Mouse (Mus musculus): ENCODE data around the gene Pitx3. TPM values are rescaled to one million over a fixed set of nuclear protein-coding genes. Genes with fewer than 3 reads are reported as not detected.
"Not testable (repeated sequence)": the region's sequence is repeated elsewhere in the genome, so short reads cannot be mapped to it uniquely, and the experiment has no call there.

Gene Pitx3
- polyA plus RNA-seq, 1 experiment from 2014 or later = 0.24 TPM

GRCm38 (mm10) chr19:46131283-46131682 lies 16.8 kb downstream of the Pitx3 start:
- 10% methylated on average over 7 of the region's 8 CpGs for WGBS
- Histone ChIP-seq H3K27ac (no peak overlapping the region), H3K36me3 (replicated peaks) (no peaks in the 10 kb centered on the region), H3K9me3 (no peaks in the 10 kb centered on the region), H3K27me3 (peaks cover 70% of the 10 kb centered on the region), H3K4me1 (peaks cover 19% of the 10 kb centered on the region), H3K9ac (no peak overlapping the region), H3K4me3 (replicated peaks) (peak overlapping the region; percentile 23; the same call in 1 of the 2 replicates), H3K4me2 (peak overlapping the region; percentile 43)
- ATAC-seq (ENCODE audit: low FRiP score) = no peak

DNA sequence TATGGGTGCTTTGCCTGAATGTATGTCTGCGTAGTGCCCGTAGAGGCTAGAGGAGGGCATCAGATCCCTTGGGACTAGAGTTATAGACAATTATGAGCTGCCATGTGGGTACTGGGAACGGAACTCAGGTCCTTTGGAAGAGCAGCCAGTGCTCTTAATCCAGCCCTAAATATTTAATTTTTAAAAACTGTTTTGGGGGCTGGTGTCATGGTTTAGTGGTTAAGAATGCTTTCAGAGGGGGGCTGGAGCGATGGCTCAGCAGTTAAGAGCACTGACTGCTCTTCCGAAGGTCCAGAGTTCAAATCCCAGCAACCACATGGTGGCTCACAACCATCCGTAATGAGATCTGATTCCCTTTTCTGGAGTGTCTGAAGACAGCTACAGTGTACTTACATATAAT lies 18.4 kb downstream of the Pitx3 start:
- not testable (repeated sequence) for ATAC-seq (ENCODE audit: low FRiP score); H3K36me3 ChIP-seq (replicated peaks)

GRCm38 (mm10) chr19:46126301-46126700 lies 21.8 kb downstream of the Pitx3 start:
- H3K9me3 ChIP-seq = no peaks in the 10 kb centered on the region
- H3K9ac ChIP-seq = no peak overlapping the region
- H3K27ac ChIP-seq = no peak overlapping the region
- no peak for ATAC-seq (ENCODE audit: low FRiP score)
- H3K4me3 ChIP-seq (replicated peaks) = no peak overlapping the region
- H3K27me3 ChIP-seq = peaks cover 24% of the 10 kb centered on the region
- WGBS = 85% methylated on average over 4 of the region's 4 CpGs
- H3K36me3 ChIP-seq (replicated peaks) = no peaks in the 10 kb centered on the region
- no peaks in the 10 kb centered on the region for H3K4me1 ChIP-seq
- no peak overlapping the region for H3K4me2 ChIP-seq

More for the DNA sequence above, 18.4 kb downstream of the Pitx3 start:
- H3K4me3 ChIP-seq (replicated peaks); H3K9ac ChIP-seq; H3K9me3 ChIP-seq; H3K4me2 ChIP-seq; H3K4me1 ChIP-seq; H3K27ac ChIP-seq: not testable (repeated sequence)
- peaks cover 58% of the 10 kb centered on the region for H3K27me3 ChIP-seq
- 70% methylated on average over 6 of the region's 6 CpGs for whole genome bisulfite sequencing

- H3K4me1 ChIP-seq = no peaks in the 10 kb centered on the region
- H3K9me3 ChIP-seq = no peaks in the 10 kb centered on the region
- H3K4me2 ChIP-seq = no peak overlapping the region
- H3K4me3 ChIP-seq (replicated peaks) = no peak overlapping the region
- no peak overlapping the region for H3K27ac ChIP-seq
- H3K9ac ChIP-seq = no peak overlapping the region
- H3K27me3 ChIP-seq = peaks cover 10% of the 10 kb centered on the region
- no peaks in the 10 kb centered on the region for H3K36me3 ChIP-seq (replicated peaks)
- no peak for ATAC-seq (ENCODE audit: low FRiP score)
These were observed 23.5 kb downstream of the Pitx3 start for GRCm38 (mm10) chr19:46124651-46125050.

DNA sequence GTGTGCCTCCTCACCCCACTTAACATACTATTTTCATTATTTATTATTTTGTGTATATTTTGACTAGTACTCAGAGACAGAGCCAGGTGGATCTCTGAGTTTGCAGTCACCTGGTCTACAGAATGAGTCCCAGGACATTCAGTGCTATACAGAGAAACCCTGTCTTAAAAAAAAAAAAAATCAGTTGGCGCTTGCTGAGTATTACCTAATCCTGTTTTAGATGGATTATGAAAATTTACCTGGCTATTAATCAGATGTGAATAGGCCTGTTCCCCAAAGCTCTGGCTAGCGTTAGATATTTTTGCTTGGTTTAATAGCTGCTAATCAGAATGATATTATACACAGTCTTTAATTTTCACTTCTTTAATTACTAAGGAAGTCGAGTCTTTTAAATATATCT lies 24.2 kb downstream of the Pitx3 start:
- Histone ChIP-seq H3K27ac (no peak overlapping the region), H3K4me3 (replicated peaks) (no peak overlapping the region), H3K4me1 (no peaks in the 10 kb centered on the region), H3K9ac (no peak overlapping the region), H3K27me3 (peaks cover 8% of the 10 kb centered on the region), H3K4me2 (no peak overlapping the region), H3K9me3 (no peaks in the 10 kb centered on the region), H3K36me3 (replicated peaks) (no peaks in the 10 kb centered on the region)
- 89% methylated on average over 3 of the region's 3 CpGs for WGBS
- ATAC-seq (ENCODE audit: low FRiP score) = no peak

GRCm38 (mm10) chr19:46120872-46121271 lies 27.3 kb downstream of the Pitx3 start:
- Histone ChIP-seq H3K4me1 (no peaks in the 10 kb centered on the region), H3K27me3 (no peaks in the 10 kb centered on the region; the same call in 1 of the 2 replicates), H3K9me3 (no peaks in the 10 kb centered on the region), H3K4me2 (no peak overlapping the region), H3K36me3 (replicated peaks) (no peaks in the 10 kb centered on the region), H3K9ac (no peak overlapping the region), H3K27ac (no peak overlapping the region), H3K4me3 (replicated peaks) (no peak overlapping the region)
- ATAC-seq (ENCODE audit: low FRiP score) = no peak
- WGBS = 82% methylated on average over 6 of the region's 6 CpGs

DNA sequence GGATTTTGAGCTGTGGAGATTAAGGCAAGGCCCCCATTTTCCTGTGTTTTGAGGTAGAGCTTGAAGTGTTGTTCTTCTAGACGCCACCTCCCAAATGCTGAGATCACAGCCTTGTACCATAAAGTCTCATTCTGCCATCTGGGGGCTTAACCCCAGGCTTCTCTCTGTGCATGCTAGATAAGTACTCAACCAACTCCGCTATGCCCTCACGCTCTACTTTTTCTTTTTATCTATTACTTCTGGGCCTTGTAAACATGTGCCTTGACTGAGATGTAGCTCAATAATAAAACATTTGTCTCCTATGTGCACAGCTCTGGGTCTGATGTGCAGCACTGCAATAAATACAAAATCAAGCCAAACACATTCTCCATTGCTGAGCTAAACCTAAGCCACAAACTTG lies 28.7 kb downstream of the Pitx3 start:
- H3K4me2 ChIP-seq = no peak overlapping the region
- no peak overlapping the region for H3K4me3 ChIP-seq (replicated peaks)
- H3K27ac ChIP-seq = no peak overlapping the region
- H3K27me3 ChIP-seq = no peaks in the 10 kb centered on the region; the same call in 1 of the 2 replicates
- no peak overlapping the region for H3K9ac ChIP-seq
- no peaks in the 10 kb centered on the region for H3K9me3 ChIP-seq
- no peak for ATAC-seq (ENCODE audit: low FRiP score)
- H3K36me3 ChIP-seq (replicated peaks) = no peaks in the 10 kb centered on the region
- H3K4me1 ChIP-seq = no peaks in the 10 kb centered on the region
- WGBS = 88% methylated on average over 3 of the region's 3 CpGs

GRCm38 (mm10) chr19:46114617-46115016 lies 33.5 kb downstream of the Pitx3 start:
- H3K27me3 ChIP-seq = no peaks in the 10 kb centered on the region
- H3K9me3 ChIP-seq = no peaks in the 10 kb centered on the region
- no peak overlapping the region for H3K27ac ChIP-seq
- no peak for ATAC-seq (ENCODE audit: low FRiP score)
- no peak overlapping the region for H3K4me3 ChIP-seq (replicated peaks)
- H3K4me1 ChIP-seq = no peaks in the 10 kb centered on the region
- H3K9ac ChIP-seq = no peak overlapping the region
- H3K4me2 ChIP-seq = no peak overlapping the region
- 66% methylated on average over 4 of the region's 4 CpGs for WGBS
- H3K36me3 ChIP-seq (replicated peaks) = no peaks in the 10 kb centered on the region

DNA sequence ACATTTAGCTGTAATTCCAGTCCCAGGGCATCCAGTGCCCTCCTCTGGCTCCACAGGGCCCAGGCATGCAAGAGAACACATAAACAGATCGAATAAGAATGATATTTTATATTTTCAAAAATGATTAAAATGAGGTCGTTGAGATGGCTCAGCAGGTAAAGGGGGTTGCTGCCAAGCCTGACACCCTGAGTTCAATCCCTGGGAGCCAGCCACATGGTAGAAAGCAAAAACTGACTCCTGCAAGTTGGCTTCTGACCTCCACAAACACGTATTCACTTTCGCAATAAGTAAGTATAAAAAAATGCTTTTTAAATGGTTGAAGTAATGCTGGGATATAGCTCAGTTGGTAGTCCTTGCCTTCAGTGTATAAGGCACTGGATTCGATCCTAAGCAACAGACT lies 37.3 kb downstream of the Pitx3 start:
- no peak overlapping the region for H3K4me2 ChIP-seq
- H3K9ac ChIP-seq = no peak overlapping the region
- no peak overlapping the region for H3K4me3 ChIP-seq (replicated peaks)
- no peak overlapping the region for H3K27ac ChIP-seq
- H3K27me3 ChIP-seq = no peaks in the 10 kb centered on the region
- WGBS = 86% methylated on average over 5 of the region's 5 CpGs
- no peaks in the 10 kb centered on the region for H3K4me1 ChIP-seq
- no peak for ATAC-seq (ENCODE audit: low FRiP score)
- no peaks in the 10 kb centered on the region for H3K36me3 ChIP-seq (replicated peaks)
- H3K9me3 ChIP-seq = no peaks in the 10 kb centered on the region

- Histone ChIP-seq H3K4me3 (replicated peaks) (no peak overlapping the region), H3K27ac (no peak overlapping the region), H3K36me3 (replicated peaks) (no peaks in the 10 kb centered on the region), H3K9me3 (no peaks in the 10 kb centered on the region), H3K27me3 (no peaks in the 10 kb centered on the region), H3K4me1 (no peaks in the 10 kb centered on the region), H3K9ac (no peak overlapping the region), H3K4me2 (no peak overlapping the region)
- no peak for ATAC-seq (ENCODE audit: low FRiP score)
- 54% methylated on average over 2 of the region's 2 CpGs for WGBS
These were observed 37.9 kb downstream of the Pitx3 start for GRCm38 (mm10) chr19:46110214-46110613.

DNA sequence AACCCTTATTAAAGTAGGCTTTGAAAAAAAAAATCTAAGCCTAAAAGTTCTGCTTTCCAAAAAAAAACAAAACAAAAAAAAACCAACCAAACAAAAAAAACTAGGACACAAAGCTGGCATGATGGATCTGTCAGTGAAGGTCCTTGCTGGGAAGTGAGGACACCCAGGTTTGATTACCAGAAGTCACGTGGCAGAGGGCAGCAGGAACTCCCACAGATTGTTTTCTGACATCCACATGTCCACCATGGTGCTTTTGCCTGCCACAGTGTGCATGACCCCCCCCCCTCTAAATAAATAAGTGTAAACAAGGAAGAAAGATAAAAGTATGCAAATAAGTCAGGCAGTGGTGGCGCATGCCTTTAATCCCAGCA lies 44.0 kb downstream of the Pitx3 start:
- no peak for ATAC-seq (ENCODE audit: low FRiP score)
- 80% methylated on average over 2 of the region's 2 CpGs for WGBS
- Histone ChIP-seq H3K9ac (no peak overlapping the region), H3K27ac (no peak overlapping the region), H3K9me3 (no peaks in the 10 kb centered on the region), H3K4me1 (no peaks in the 10 kb centered on the region), H3K4me3 (replicated peaks) (no peak overlapping the region), H3K27me3 (no peaks in the 10 kb centered on the region), H3K4me2 (no peak overlapping the region), H3K36me3 (replicated peaks) (no peaks in the 10 kb centered on the region)

GRCm38 (mm10) chr19:46103437-46104186 lies 44.5 kb downstream of the Pitx3 start:
- WGBS = 87% methylated on average over 6 of the region's 6 CpGs
- no peak overlapping the region for H3K27ac ChIP-seq
- H3K36me3 ChIP-seq (replicated peaks) = no peaks in the 10 kb centered on the region
- no peaks in the 10 kb centered on the region for H3K27me3 ChIP-seq
- no peaks in the 10 kb centered on the region for H3K4me1 ChIP-seq
- ATAC-seq (ENCODE audit: low FRiP score) = no peak
- H3K4me2 ChIP-seq = no peak overlapping the region
- H3K4me3 ChIP-seq (replicated peaks) = no peak overlapping the region
- H3K9ac ChIP-seq = no peak overlapping the region
- no peaks in the 10 kb centered on the region for H3K9me3 ChIP-seq

DNA sequence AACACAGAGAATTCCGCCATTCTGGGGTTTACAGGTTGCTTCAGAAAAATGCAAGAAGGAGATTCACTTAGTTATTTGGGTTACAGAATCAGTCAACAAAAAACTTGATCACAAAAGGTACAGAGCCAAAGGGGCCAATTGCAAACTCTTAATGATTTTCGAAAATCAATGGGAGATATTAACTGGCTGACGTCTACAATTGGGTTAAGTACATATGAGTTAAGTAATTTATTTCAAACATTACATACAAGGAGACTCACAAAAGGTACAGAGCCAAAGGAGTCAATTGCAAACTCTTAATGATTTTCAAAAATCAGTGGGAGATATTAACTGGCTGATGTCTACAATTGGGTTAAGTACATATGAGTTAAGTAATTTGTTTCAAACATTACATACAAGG lies 48.6 kb downstream of the Pitx3 start:
- Histone ChIP-seq H3K27me3 (no peaks in the 10 kb centered on the region), H3K9ac (no peak overlapping the region), H3K4me1 (no peaks in the 10 kb centered on the region), H3K27ac (no peak overlapping the region), H3K9me3 (no peaks in the 10 kb centered on the region), H3K4me3 (replicated peaks) (no peak overlapping the region), H3K36me3 (replicated peaks) (no peaks in the 10 kb centered on the region), H3K4me2 (no peak overlapping the region)
- WGBS = 92% methylated on average over 3 of the region's 3 CpGs
- no peak for ATAC-seq (ENCODE audit: low FRiP score)

All from forebrain, embryonic 12.5 days (tissue).